Mouse (Mus musculus): Measurements from ENCODE around the gene Large1. TPM values are rescaled to one million over a fixed set of nuclear protein-coding genes. Genes with fewer than 3 reads are reported as not detected.
A peak's percentile ranks its signal among the peaks of the same experiment; 100 is the strongest.
"Not testable (repeated sequence)": the region's sequence is repeated elsewhere in the genome, so short reads cannot be mapped to it uniquely, and the experiment has no call there.

Large1 gene
- 2.9 and 3.1 TPM in 2 replicates for polyA plus RNA-seq (2015; fragmentation: Nextera tagmentation; extraction: Ambion mirVana)

- peak; percentile 100 for ATAC-seq (ENCODE audit: low FRiP score, low TSS enrichment)
- peak; percentile 97 for DNase-seq (ENCODE audit: low spot score)
- no peaks in the 10 kb centered on the region for H3K4me1 ChIP-seq (replicated peaks; ENCODE audit: control insufficient read depth, insufficient read depth)
- H3K27ac ChIP-seq (replicated peaks), result peak within 1 kb of the TSS; percentile 89
- no peaks in the 10 kb centered on the region for H3K27me3 ChIP-seq (ENCODE audit: control insufficient read depth, insufficient read depth, low read length)
- no peaks in the 10 kb centered on the region for H3K36me3 ChIP-seq (ENCODE audit: control insufficient read depth, insufficient read depth, low read length)
- H3K9ac ChIP-seq (ENCODE audit: low read length), result peak within 1 kb of the TSS; percentile 85
- peak within 1 kb of the TSS; percentile 94 for H3K4me3 ChIP-seq (ENCODE audit: low read depth, low read length)
- under 1% methylated on average over 47 of the region's 84 CpGs for WGBS
- no peaks in the 10 kb centered on the region for H3K9me3 ChIP-seq (ENCODE audit: control insufficient read depth, low read length)
- H3K4me2 ChIP-seq (replicated peaks; ENCODE audit: low read depth), result peak within 1 kb of the TSS; percentile 90
- no peak for TF ChIP-seq EP300 (optimal IDR thresholded peaks at IDR 0.05)
- peak; percentile 43 for TF ChIP-seq CTCF (IDR thresholded peaks at IDR 0.05; ENCODE audit: low read depth)
These were observed at the start of gene Large1 for GRCm38 (mm10) chr8:73353108-73353793. TSS of gene Large1 (minus strand) at chr8:73353540.

GRCm38 (mm10) chr8:73400343-73400742 is 47.0 kb upstream of the Large1 start:
- DNase-seq (ENCODE audit: low spot score), result no peak

GRCm38 (mm10) chr8:73373001-73373400 is 19.7 kb upstream of the Large1 start:
- H3K36me3 ChIP-seq (ENCODE audit: control insufficient read depth, insufficient read depth, low read length); H3K9ac ChIP-seq (ENCODE audit: low read length); ATAC-seq (ENCODE audit: low FRiP score, low TSS enrichment); H3K9me3 ChIP-seq (ENCODE audit: control insufficient read depth, low read length); H3K27ac ChIP-seq (replicated peaks); H3K4me2 ChIP-seq (replicated peaks; ENCODE audit: low read depth); DNase-seq (ENCODE audit: low spot score); H3K4me1 ChIP-seq (replicated peaks; ENCODE audit: control insufficient read depth, insufficient read depth); H3K4me3 ChIP-seq (ENCODE audit: low read depth, low read length); H3K27me3 ChIP-seq (ENCODE audit: control insufficient read depth, insufficient read depth, low read length): not testable (repeated sequence)
- WGBS, result 86% methylated on average over 6 of the region's 6 CpGs

More at GRCm38 (mm10) chr8:73400343-73400742, 47.0 kb upstream of the Large1 start:
- H3K27ac ChIP-seq (replicated peaks), result no peak overlapping the region
- no peak overlapping the region for H3K9ac ChIP-seq (ENCODE audit: low read length)
- H3K9me3 ChIP-seq (ENCODE audit: control insufficient read depth, low read length), result no peaks in the 10 kb centered on the region
- no peak for ATAC-seq (ENCODE audit: low FRiP score, low TSS enrichment)
- no peak overlapping the region for H3K4me3 ChIP-seq (ENCODE audit: low read depth, low read length)
- no peak for TF ChIP-seq EP300 (optimal IDR thresholded peaks at IDR 0.05)
- no peak for TF ChIP-seq CTCF (IDR thresholded peaks at IDR 0.05; ENCODE audit: low read depth)
- no peak overlapping the region for H3K4me2 ChIP-seq (replicated peaks; ENCODE audit: low read depth)
- no peaks in the 10 kb centered on the region for H3K27me3 ChIP-seq (ENCODE audit: control insufficient read depth, insufficient read depth, low read length)
- no peaks in the 10 kb centered on the region for H3K4me1 ChIP-seq (replicated peaks; ENCODE audit: control insufficient read depth, insufficient read depth)
- H3K36me3 ChIP-seq (ENCODE audit: control insufficient read depth, insufficient read depth, low read length), result no peaks in the 10 kb centered on the region
- WGBS, result 15% methylated on average over 1 of the region's 1 CpGs

GRCm38 (mm10) chr8:73355979-73356378 is 2.6 kb upstream of the Large1 start:
- DNase-seq (ENCODE audit: low spot score) (peak; percentile 32), ATAC-seq (ENCODE audit: low FRiP score, low TSS enrichment) (no peak)
- no peak overlapping the region for H3K4me3 ChIP-seq (ENCODE audit: low read depth, low read length)
- TF ChIP-seq CTCF (IDR thresholded peaks at IDR 0.05; ENCODE audit: low read depth), result peak; percentile 79
- no peak for TF ChIP-seq EP300 (optimal IDR thresholded peaks at IDR 0.05)
- no peaks in the 10 kb centered on the region for H3K36me3 ChIP-seq (ENCODE audit: control insufficient read depth, insufficient read depth, low read length)
- H3K9ac ChIP-seq (ENCODE audit: low read length), result no peak overlapping the region
- 36% methylated on average over 2 of the region's 2 CpGs for WGBS
- H3K27ac ChIP-seq (replicated peaks), result no peak overlapping the region
- no peaks in the 10 kb centered on the region for H3K27me3 ChIP-seq (ENCODE audit: control insufficient read depth, insufficient read depth, low read length)
- H3K9me3 ChIP-seq (ENCODE audit: control insufficient read depth, low read length), result no peaks in the 10 kb centered on the region
- no peaks in the 10 kb centered on the region for H3K4me1 ChIP-seq (replicated peaks; ENCODE audit: control insufficient read depth, insufficient read depth)
- no peak overlapping the region for H3K4me2 ChIP-seq (replicated peaks; ENCODE audit: low read depth)

- peak overlapping the region; percentile 59 for H3K9ac ChIP-seq (ENCODE audit: low read length)
- H3K4me1 ChIP-seq (replicated peaks; ENCODE audit: control insufficient read depth, insufficient read depth), result no peaks in the 10 kb centered on the region
- TF ChIP-seq CTCF (IDR thresholded peaks at IDR 0.05; ENCODE audit: low read depth), result 0 out of 2 replicates have a peak, but pooled peaks have one; percentile 8
- no peak for TF ChIP-seq EP300 (optimal IDR thresholded peaks at IDR 0.05)
- no peaks in the 10 kb centered on the region for H3K27me3 ChIP-seq (ENCODE audit: control insufficient read depth, insufficient read depth, low read length)
- peak overlapping the region; percentile 94 for H3K4me3 ChIP-seq (ENCODE audit: low read depth, low read length)
- no peak for ATAC-seq (ENCODE audit: low FRiP score, low TSS enrichment)
- H3K36me3 ChIP-seq (ENCODE audit: control insufficient read depth, insufficient read depth, low read length), result no peaks in the 10 kb centered on the region
- peak overlapping the region; percentile 90 for H3K4me2 ChIP-seq (replicated peaks; ENCODE audit: low read depth)
- WGBS, result under 1% methylated on average over 25 of the region's 25 CpGs
- H3K27ac ChIP-seq (replicated peaks), result peak overlapping the region; percentile 81
- H3K9me3 ChIP-seq (ENCODE audit: control insufficient read depth, low read length), result no peaks in the 10 kb centered on the region
- DNase-seq (ENCODE audit: low spot score), result peak; percentile 45
These were observed 1.0 kb upstream of the Large1 start for GRCm38 (mm10) chr8:73354201-73354881.

- no peak for DNase-seq (ENCODE audit: low spot score)
- H3K27me3 ChIP-seq (ENCODE audit: control insufficient read depth, insufficient read depth, low read length), result no peaks in the 10 kb centered on the region
- no peaks in the 10 kb centered on the region for H3K36me3 ChIP-seq (ENCODE audit: control insufficient read depth, insufficient read depth, low read length)
- H3K9ac ChIP-seq (ENCODE audit: low read length), result peak overlapping the region; percentile 59
- WGBS, result 0% methylated on average over 13 of the region's 16 CpGs
- ATAC-seq (ENCODE audit: low FRiP score, low TSS enrichment), result peak; percentile 40
- H3K4me3 ChIP-seq (ENCODE audit: low read depth, low read length), result peak overlapping the region; percentile 94
- H3K9me3 ChIP-seq (ENCODE audit: control insufficient read depth, low read length), result no peaks in the 10 kb centered on the region
- H3K4me2 ChIP-seq (replicated peaks; ENCODE audit: low read depth), result peak overlapping the region; percentile 90
- H3K27ac ChIP-seq (replicated peaks), result peak overlapping the region; percentile 81
- no peak for TF ChIP-seq CTCF (IDR thresholded peaks at IDR 0.05; ENCODE audit: low read depth)
- no peak for TF ChIP-seq EP300 (optimal IDR thresholded peaks at IDR 0.05)
- no peaks in the 10 kb centered on the region for H3K4me1 ChIP-seq (replicated peaks; ENCODE audit: control insufficient read depth, insufficient read depth)
These were observed 447 bp upstream of the Large1 start for GRCm38 (mm10) chr8:73353794-73354179.

All from stomach, postnatal 0 days (tissue).